ENCODE assay signal across 10 mouse cellular contexts in genomic region chr4:150446617-150447016, GRCm38 (mm10).
DNase-seq lines count a peak whose midpoint lies in the region; ATAC-seq and TF ChIP-seq lines count a peak whose summit lies in the region.
"Had no signal": no experiment of that assay in that cellular context is flagged by ENCODE, and none has a peak within 500 bp of the region (broad histone marks: within the 10 kb centered on the region; RNA-seq: fewer than 3 reads in every experiment).

No protein-coding gene starts in this region.

- no peak overlapping the region for H3K4me3 ChIP-seq in liver, embryonic 15.5 days (replicated peaks)
- H3K4me3 ChIP-seq in heart, embryonic 11.5 days (ENCODE audit: low read depth, low read length): no peak overlapping the region
- H3K4me3 ChIP-seq in intestine, embryonic 16.5 days (ENCODE audit: low read length): no peak overlapping the region
- no peak overlapping the region for H3K4me3 ChIP-seq in midbrain, embryonic 13.5 days (replicated peaks)
- no peak overlapping the region for H3K4me3 ChIP-seq in gastrocnemius, adult 2 months
- H3K4me3 ChIP-seq: layer of hippocampus, adult 2 months had no signal

- no peak for DNase-seq in liver
- no peak for DNase-seq in layer of hippocampus, postnatal 36 days
- DNase-seq in layer of hippocampus, adult 9-10 months (ENCODE audit: low spot score): no peak
- no peak for DNase-seq in gastrocnemius, adult 2 months
- DNase-seq: lung, postnatal 14 days had no signal

- no peaks in the 10 kb centered on the region for H3K36me3 ChIP-seq in liver, embryonic 15.5 days (replicated peaks)
- H3K36me3 ChIP-seq in heart, embryonic 11.5 days (ENCODE audit: control insufficient read depth, insufficient read depth, low read length): no peaks in the 10 kb centered on the region
- no peaks in the 10 kb centered on the region for H3K36me3 ChIP-seq in intestine, embryonic 16.5 days (ENCODE audit: control insufficient read depth, insufficient read depth, low read length)
- no peaks in the 10 kb centered on the region for H3K36me3 ChIP-seq in midbrain, embryonic 13.5 days

- no peak overlapping the region for H3K27ac ChIP-seq in liver, embryonic 15.5 days (replicated peaks)
- peak overlapping the region; percentile 63 for H3K27ac ChIP-seq in heart, embryonic 11.5 days (ENCODE audit: low read depth, low read length)
- no peak overlapping the region for H3K27ac ChIP-seq in intestine, embryonic 16.5 days (ENCODE audit: low read length)
- H3K27ac ChIP-seq in midbrain, embryonic 13.5 days: peak overlapping the region; percentile 73; the same call in 1 of the 2 replicates
- no peak overlapping the region for H3K27ac ChIP-seq in gastrocnemius, adult 2 months
- H3K27ac ChIP-seq: layer of hippocampus, adult 2 months had no signal

- ATAC-seq in liver, embryonic 15.5 days (ENCODE audit: insufficient read depth): 0 out of 2 replicates have a peak, but pooled peaks have one; percentile 20
- ATAC-seq in heart, embryonic 11.5 days (replicated peaks; ENCODE audit: insufficient number of reproducible peaks, low FRiP score, low TSS enrichment): 0 out of 2 replicates have a peak, but pooled peaks have one; percentile 31
- ATAC-seq in intestine, embryonic 16.5 days: 0 out of 2 replicates have a peak, but pooled peaks have one; percentile 9
- 0 out of 2 replicates have a peak, but pooled peaks have one; percentile 34 for ATAC-seq in midbrain, embryonic 13.5 days

- no peaks in the 10 kb centered on the region for H3K9me3 ChIP-seq in liver, embryonic 15.5 days (replicated peaks)
- no peaks in the 10 kb centered on the region for H3K9me3 ChIP-seq in heart, embryonic 11.5 days (replicated peaks; ENCODE audit: control insufficient read depth, low read length)
- no peaks in the 10 kb centered on the region for H3K9me3 ChIP-seq in intestine, embryonic 16.5 days (ENCODE audit: control insufficient read depth, low read length)
- H3K9me3 ChIP-seq in midbrain, embryonic 13.5 days: no peaks in the 10 kb centered on the region

- no peak overlapping the region for H3K9ac ChIP-seq in liver, embryonic 15.5 days
- H3K9ac ChIP-seq in heart, embryonic 11.5 days (ENCODE audit: low read depth, low read length): no peak overlapping the region
- H3K9ac ChIP-seq in intestine, embryonic 16.5 days (ENCODE audit: low read depth, low read length): no peak overlapping the region
- no peak overlapping the region for H3K9ac ChIP-seq in midbrain, embryonic 13.5 days (replicated peaks)

- peaks cover 29% of the 10 kb centered on the region for H3K4me1 ChIP-seq in liver, embryonic 15.5 days (replicated peaks)
- peaks cover 44% of the 10 kb centered on the region for H3K4me1 ChIP-seq in heart, embryonic 11.5 days (ENCODE audit: control insufficient read depth, insufficient read depth, low read length)
- peaks cover 3% of the 10 kb centered on the region for H3K4me1 ChIP-seq in intestine, embryonic 16.5 days (ENCODE audit: control insufficient read depth, insufficient read depth, low read length)
- peaks cover 83% of the 10 kb centered on the region for H3K4me1 ChIP-seq in midbrain, embryonic 13.5 days (replicated peaks)

- no peak overlapping the region for H3K4me2 ChIP-seq in liver, embryonic 15.5 days
- no peak overlapping the region; the same call in 1 of the 2 replicates for H3K4me2 ChIP-seq in heart, embryonic 11.5 days
- H3K4me2 ChIP-seq in intestine, embryonic 16.5 days (ENCODE audit: low read depth, low read length): no peak overlapping the region
- no peak overlapping the region for H3K4me2 ChIP-seq in midbrain, embryonic 13.5 days (replicated peaks)

- no peak for TF ChIP-seq CTCF in gastrocnemius, adult 2 months (IDR thresholded peaks at IDR 0.05)

- H3K27me3 ChIP-seq in liver, embryonic 15.5 days: no peaks in the 10 kb centered on the region
- H3K27me3 ChIP-seq in heart, embryonic 11.5 days (ENCODE audit: control insufficient read depth, insufficient read depth, low read length): no peaks in the 10 kb centered on the region
- H3K27me3 ChIP-seq in intestine, embryonic 16.5 days (replicated peaks; ENCODE audit: control insufficient read depth, insufficient read depth, low read length): no peaks in the 10 kb centered on the region
- no peaks in the 10 kb centered on the region for H3K27me3 ChIP-seq in midbrain, embryonic 13.5 days

- intact Hi-C loops in gastrocnemius, adult 2 months (cut with DNase I): no loop called here

- WGBS in liver, embryonic 15.5 days (ENCODE audit: insufficient replicate concordance): 81% methylated on average over 4 of the region's 4 CpGs
- 68% methylated on average over 4 of the region's 4 CpGs for WGBS in heart, embryonic 11.5 days (ENCODE audit: insufficient replicate concordance)
- WGBS in intestine, embryonic 16.5 days: 83% methylated on average over 4 of the region's 4 CpGs
- WGBS in midbrain, embryonic 13.5 days: 50% methylated on average over 4 of the region's 4 CpGs

Comparison
In these comparisons a context has a peak if more than half of its experiments do, and no peak if none do; other contexts are left out.
1. H3K27ac ChIP-seq: peak in heart, embryonic 11.5 days (single experiment) and midbrain, embryonic 13.5 days (single experiment); none in liver, embryonic 15.5 days (single experiment), intestine, embryonic 16.5 days (single experiment) and gastrocnemius, adult 2 months (single experiment).
2. Peak in every context shown above with its lines, with median percentiles within 50 percentile points of each other: ATAC-seq.